Mouse (Mus musculus) limb, embryonic 11.5 days (tissue): ENCODE results near the gene Atp11a. TPM values are rescaled to one million over a fixed set of nuclear protein-coding genes. Genes with fewer than 3 reads are reported as not detected.

ENCODE experiments used
- ATAC-seq: fragments of 200-750 bp; cut with Nextera tagmentation; 2 replicates; pipeline ENCODE4 v1.8.0; 2017; ENCODE audit warnings: low read depth; ENCODE audit not compliant: insufficient number of reproducible peaks, low FRiP score, low TSS enrichment
- DNase-seq: peaks from one replicate; pipeline ENCODE4 v3.0.0-alpha.2; 2015; ENCODE audit warnings: low spot score
- H3K27ac ChIP-seq: fragments of 300-500 bp; sonication (generic); replicated peaks from 2 replicates; pipeline ENCODE4 v1.5.1; 2014; ENCODE audit warnings: low read depth, mild to moderate bottlenecking, low read length
- H3K27me3 ChIP-seq: fragments of 300-500 bp; sonication (generic); 2 replicates; pipeline ENCODE4 v1.6.1; 2014; ENCODE audit warnings: mild to moderate bottlenecking, low read length, mixed read lengths; ENCODE audit not compliant: control insufficient read depth, insufficient read depth
- H3K36me3 ChIP-seq: fragments of 300-500 bp; sonication (generic); 2 replicates; pipeline ENCODE4 v1.6.1; 2014; ENCODE audit warnings: mild to moderate bottlenecking, low read length, moderate library complexity, mixed read lengths; ENCODE audit not compliant: control insufficient read depth, insufficient read depth
- H3K4me1 ChIP-seq: fragments of 300-500 bp; sonication (generic); 2 replicates; pipeline ENCODE4 v1.6.1; 2014; ENCODE audit warnings: low read length, mixed read lengths; ENCODE audit not compliant: control insufficient read depth, insufficient read depth
- H3K4me2 ChIP-seq: fragments of 300-500 bp; sonication (generic); 2 replicates; pipeline ENCODE4 v1.6.1; 2014; ENCODE audit warnings: low read depth, mild to moderate bottlenecking, moderate library complexity; ENCODE audit not compliant: severe bottlenecking
- H3K4me3 ChIP-seq: fragments of 300-500 bp; sonication (generic); 2 replicates; pipeline ENCODE4 v1.5.1; 2014; ENCODE audit warnings: low read depth, low read length
- H3K9ac ChIP-seq: fragments of 300-500 bp; sonication (generic); 2 replicates; pipeline ENCODE4 v1.6.1; 2014; ENCODE audit warnings: mild to moderate bottlenecking, low read length
- H3K9me3 ChIP-seq: fragments of 300-500 bp; sonication (generic); 2 replicates; pipeline ENCODE4 v1.6.1; 2016; ENCODE audit warnings: low read length; ENCODE audit not compliant: control insufficient read depth
- WGBS: fragments of 180-500 bp; shearing (Covaris S2); extraction: QIAGEN DNeasy Blood & Tissue Kit; methylation state at CpG from one replicate; pipeline ENCODE4 v1.1.7; 2014; 5-methylcytosine and 5-hydroxymethylcytosine counted together
- polyA plus RNA-seq: library from polyadenylated mRNA; unstranded; fragments of >200 nt; fragmentation: Nextera tagmentation; extraction: Ambion mirVana; gene quantifications from 2 replicates; pipeline ENCODE4 v1.2.1, GENCODE M21; 2014

Gene Atp11a
- polyA plus RNA-seq, 1 experiment from 2014 or later: 11.8 TPM

DNA sequence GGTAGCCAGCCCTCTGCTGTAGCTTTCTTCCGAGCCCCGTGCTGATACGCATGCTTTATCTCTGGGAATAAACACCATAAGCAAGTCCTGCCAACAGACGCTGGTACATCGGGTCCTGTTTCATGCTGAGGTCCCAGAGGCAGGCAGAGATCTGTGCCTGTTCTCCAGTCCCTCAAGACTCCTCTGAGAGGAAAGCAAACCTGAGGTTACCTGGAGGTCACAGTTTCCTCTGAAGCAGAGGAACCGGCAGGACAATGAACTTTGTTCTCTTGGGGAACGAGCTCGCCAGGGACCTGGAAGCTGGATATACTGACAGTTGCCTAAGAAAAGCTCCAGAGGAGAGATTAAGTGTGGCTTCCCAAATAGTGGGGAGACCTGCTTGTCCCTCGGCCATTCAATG, 141.0 kb downstream of the Atp11a start:
- no peak overlapping the region for H3K27ac ChIP-seq
- no peaks in the 10 kb centered on the region for H3K27me3 ChIP-seq
- no peak overlapping the region for H3K4me2 ChIP-seq
- H3K9ac ChIP-seq: no peak overlapping the region
- no peak for ATAC-seq
- H3K4me1 ChIP-seq: no peaks in the 10 kb centered on the region
- no peak overlapping the region for H3K4me3 ChIP-seq
- no peaks in the 10 kb centered on the region for H3K36me3 ChIP-seq
- no peaks in the 10 kb centered on the region for H3K9me3 ChIP-seq
- DNase-seq: no peak
- 75% methylated on average over 9 of the region's 9 CpGs for WGBS

DNA sequence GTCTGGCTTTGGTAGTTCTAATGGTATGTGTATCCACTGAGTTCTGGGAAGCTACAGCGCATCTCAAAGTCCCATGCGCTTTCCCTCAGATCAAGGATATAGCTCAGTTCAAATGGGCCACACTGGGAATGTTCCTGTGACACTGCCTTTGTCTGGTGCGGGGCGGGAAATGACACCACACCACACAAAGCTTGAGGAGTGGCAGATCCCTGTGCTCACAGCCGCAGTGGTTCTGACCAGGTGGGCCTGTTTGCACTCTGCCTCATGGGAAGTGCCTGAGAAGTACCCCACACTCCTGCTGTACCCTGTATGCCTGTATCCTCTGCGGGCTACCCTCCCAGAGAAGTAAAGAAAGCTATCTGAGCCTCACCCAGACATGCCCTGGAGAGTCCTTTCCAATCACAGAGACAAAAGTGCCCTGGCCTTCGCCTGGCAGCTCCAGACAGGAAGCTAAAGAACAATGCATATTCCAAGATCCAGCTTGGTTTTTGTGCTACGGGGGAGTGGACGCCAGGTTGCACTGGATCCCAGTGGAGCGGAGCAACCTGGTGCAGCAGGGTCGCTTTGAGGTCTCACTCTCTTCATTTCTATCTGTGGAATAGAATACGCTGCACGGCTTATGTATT, 147.1 kb downstream of the Atp11a start:
- no peaks in the 10 kb centered on the region for H3K9me3 ChIP-seq
- no peaks in the 10 kb centered on the region for H3K36me3 ChIP-seq
- H3K4me1 ChIP-seq: no peaks in the 10 kb centered on the region
- WGBS: 87% methylated on average over 13 of the region's 13 CpGs
- no peak overlapping the region for H3K9ac ChIP-seq
- H3K4me2 ChIP-seq: no peak overlapping the region
- DNase-seq (no peak), ATAC-seq (no peak)
- no peak overlapping the region for H3K27ac ChIP-seq
- no peak overlapping the region for H3K4me3 ChIP-seq
- no peaks in the 10 kb centered on the region for H3K27me3 ChIP-seq

DNA sequence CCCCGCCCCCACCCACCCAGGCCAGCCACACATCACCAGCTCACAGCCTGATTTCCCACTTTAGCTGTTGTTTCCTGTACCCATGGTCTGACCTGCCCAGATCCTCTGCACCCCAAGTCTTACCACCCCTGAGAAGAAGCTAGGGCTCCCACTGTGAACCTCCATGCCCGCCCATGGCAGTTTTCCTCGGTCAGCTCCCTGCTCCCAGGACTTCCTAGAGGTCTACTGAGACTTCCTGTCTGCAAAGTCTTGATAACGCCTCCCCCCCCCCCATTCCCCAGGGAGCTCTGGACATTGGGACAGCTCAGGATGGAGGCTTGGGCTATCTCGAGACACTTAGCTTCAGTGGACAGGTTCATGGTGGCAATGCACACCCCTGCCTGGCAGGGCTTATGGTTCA, 148.3 kb downstream of the Atp11a start:
- no peak overlapping the region for H3K4me3 ChIP-seq
- H3K27me3 ChIP-seq: no peaks in the 10 kb centered on the region
- no peaks in the 10 kb centered on the region for H3K36me3 ChIP-seq
- no peaks in the 10 kb centered on the region for H3K9me3 ChIP-seq
- no peak overlapping the region for H3K27ac ChIP-seq
- H3K4me2 ChIP-seq: no peak overlapping the region
- 86% methylated on average over 5 of the region's 5 CpGs for WGBS
- no peak overlapping the region for H3K9ac ChIP-seq
- ATAC-seq: no peak
- no peak for DNase-seq
- H3K4me1 ChIP-seq: no peaks in the 10 kb centered on the region

GRCm38 (mm10) chr8:12905599-12906321, 148.9 kb downstream of the Atp11a start:
- Histone ChIP-seq H3K4me3 (no peak overlapping the region), H3K9ac (no peak overlapping the region), H3K4me1 (no peaks in the 10 kb centered on the region), H3K27me3 (no peaks in the 10 kb centered on the region), H3K9me3 (no peaks in the 10 kb centered on the region), H3K36me3 (no peaks in the 10 kb centered on the region), H3K4me2 (no peak overlapping the region), H3K27ac (no peak overlapping the region)
- 85% methylated on average over 11 of the region's 11 CpGs for WGBS
- DNase-seq: no peak
- no peak for ATAC-seq

DNA sequence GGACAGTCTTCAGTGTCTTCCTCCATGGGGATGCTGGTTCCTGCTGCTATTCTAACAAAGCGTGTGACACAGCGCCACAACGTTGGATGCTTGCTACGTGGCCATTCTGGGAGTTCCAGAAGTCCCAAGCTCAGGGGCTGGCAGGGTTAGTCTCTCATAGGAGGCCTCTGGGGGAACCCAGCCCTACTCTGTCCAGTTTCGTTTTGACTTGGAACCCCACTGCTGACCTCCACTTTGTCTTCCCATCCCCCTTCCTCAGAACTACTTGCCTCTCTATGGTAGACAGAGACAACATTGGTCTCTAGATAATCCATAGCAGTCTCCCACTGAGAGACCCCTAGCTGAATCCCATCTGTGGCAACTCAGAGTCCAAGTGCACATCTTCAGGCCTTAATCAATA, 149.8 kb downstream of the Atp11a start:
- Histone ChIP-seq H3K36me3 (no peaks in the 10 kb centered on the region), H3K4me2 (no peak overlapping the region), H3K9ac (no peak overlapping the region), H3K4me3 (no peak overlapping the region), H3K9me3 (no peaks in the 10 kb centered on the region), H3K27me3 (no peaks in the 10 kb centered on the region), H3K27ac (no peak overlapping the region), H3K4me1 (peaks cover 3% of the 10 kb centered on the region)
- DNase-seq: no peak
- 69% methylated on average over 5 of the region's 5 CpGs for WGBS
- no peak for ATAC-seq

GRCm38 (mm10) chr8:12907730-12908129, 150.9 kb downstream of the Atp11a start:
- no peaks in the 10 kb centered on the region for H3K27me3 ChIP-seq
- H3K9ac ChIP-seq: no peak overlapping the region
- no peak for DNase-seq
- H3K4me2 ChIP-seq: no peak overlapping the region
- no peak for ATAC-seq
- no peaks in the 10 kb centered on the region; the same call in 1 of the 2 replicates for H3K9me3 ChIP-seq
- no peak overlapping the region for H3K27ac ChIP-seq
- H3K4me3 ChIP-seq: no peak overlapping the region
- H3K36me3 ChIP-seq: no peaks in the 10 kb centered on the region
- H3K4me1 ChIP-seq: peaks cover 11% of the 10 kb centered on the region
- 79% methylated on average over 4 of the region's 4 CpGs for WGBS

- ATAC-seq (peak; percentile 68; the same call in 1 of the 2 replicates), DNase-seq (peak; percentile 68)
- Histone ChIP-seq H3K4me1 (peaks cover 16% of the 10 kb centered on the region), H3K9ac (0 out of 2 replicates have a peak overlapping the region, but pooled peaks have one; percentile 27), H3K4me3 (no peak overlapping the region), H3K9me3 (peaks cover 3% of the 10 kb centered on the region; the same call in 1 of the 2 replicates), H3K27ac (peak overlapping the region; percentile 52; the same call in 1 of the 2 replicates), H3K27me3 (no peaks in the 10 kb centered on the region), H3K4me2 (no peak overlapping the region), H3K36me3 (no peaks in the 10 kb centered on the region)
- WGBS: 27% methylated on average over 5 of the region's 5 CpGs
Measured at GRCm38 (mm10) chr8:12912011-12912410, 155.2 kb downstream of the Atp11a start.

DNA sequence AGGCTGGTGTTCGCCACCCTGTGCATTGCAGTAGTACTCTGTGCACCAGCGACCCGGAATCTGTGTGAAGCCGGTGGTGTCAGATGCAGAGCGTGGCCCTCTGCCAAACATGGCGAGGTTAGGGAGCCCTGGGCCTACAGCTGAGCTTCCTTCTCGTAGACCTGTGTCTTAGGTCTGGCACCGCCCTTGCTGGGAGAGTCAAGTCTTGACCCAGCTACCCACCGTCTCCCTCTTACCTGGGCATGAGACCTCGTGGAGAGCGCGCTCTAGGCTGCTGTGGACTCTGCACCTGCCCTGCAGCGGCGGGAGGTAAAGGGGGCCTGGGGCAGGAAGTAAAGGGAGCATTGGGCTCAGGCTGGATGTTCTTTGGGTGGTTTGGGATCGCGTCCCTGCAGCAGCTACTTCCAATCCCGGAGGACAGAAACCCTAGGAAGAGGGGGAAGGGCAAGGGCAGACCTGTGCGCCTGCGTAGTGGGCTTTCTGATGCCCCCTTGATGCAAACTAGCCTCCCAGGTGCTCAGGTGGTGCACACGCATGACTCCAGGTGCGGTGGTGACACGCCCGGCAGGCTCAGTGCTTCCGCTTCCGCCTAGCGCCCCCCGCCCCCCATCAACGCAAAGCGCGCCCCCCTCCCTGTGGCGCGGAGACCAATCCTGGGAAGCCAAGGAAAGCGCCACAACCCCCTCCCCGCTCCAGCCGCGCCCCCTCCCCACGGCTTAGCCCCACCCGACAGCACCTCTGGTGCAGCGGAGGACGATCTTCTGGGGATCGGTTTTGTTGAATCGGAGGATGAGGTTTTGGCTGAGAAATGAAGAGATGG, 158.6 kb downstream of the Atp11a start:
- ATAC-seq: peak; percentile 58; the same call in 1 of the 2 replicates
- WGBS: 19% methylated on average over 42 of the region's 42 CpGs
- peak overlapping the region; percentile 59 for H3K9ac ChIP-seq
- peak overlapping the region; percentile 78 for H3K4me2 ChIP-seq
- H3K27me3 ChIP-seq: no peaks in the 10 kb centered on the region
- H3K4me1 ChIP-seq: peaks cover 16% of the 10 kb centered on the region
- peaks cover 3% of the 10 kb centered on the region; the same call in 1 of the 2 replicates for H3K9me3 ChIP-seq
- peak; percentile 71 for DNase-seq
- H3K36me3 ChIP-seq: no peaks in the 10 kb centered on the region
- no peak overlapping the region for H3K27ac ChIP-seq
- peak overlapping the region; percentile 45 for H3K4me3 ChIP-seq
